Mouse (Mus musculus) megakaryocyte-erythroid progenitor cell, adult 5-6 weeks (primary cell): ENCODE results near the gene Nanog. TPM values are rescaled to one million over a fixed set of nuclear protein-coding genes. Genes with fewer than 3 reads are reported as not detected.

ENCODE experiments used
- ATAC-seq: replicated peaks from 2 replicates; pipeline ENCODE4 v1.8.0; 2016; ENCODE audit warnings: mild to moderate bottlenecking, inconsistent platforms; ENCODE audit not compliant: severe bottlenecking, poor library complexity, low FRiP score, low TSS enrichment
- total RNA-seq, 2 experiments: library from RNA; stranded (forward) in 1 of 2; stranded (reverse) in 1 of 2; fragments of 200-1000, 215-1000 nt in 1 of 2; fragments of >200 nt in 1 of 2; fragmentation: Nextera tagmentation in 1 of 2; gene quantifications; 2 replicates each; pipeline ENCODE4 v1.2.3; 2014 to 2017

Gene Nanog
- total RNA-seq, 2 experiments from 2014 or later, result not detected

- ATAC-seq, result peak; percentile 54
These were observed 51.4 kb downstream of the Nanog start for GRCm38 (mm10) chr6:122758732-122759131.

DNA sequence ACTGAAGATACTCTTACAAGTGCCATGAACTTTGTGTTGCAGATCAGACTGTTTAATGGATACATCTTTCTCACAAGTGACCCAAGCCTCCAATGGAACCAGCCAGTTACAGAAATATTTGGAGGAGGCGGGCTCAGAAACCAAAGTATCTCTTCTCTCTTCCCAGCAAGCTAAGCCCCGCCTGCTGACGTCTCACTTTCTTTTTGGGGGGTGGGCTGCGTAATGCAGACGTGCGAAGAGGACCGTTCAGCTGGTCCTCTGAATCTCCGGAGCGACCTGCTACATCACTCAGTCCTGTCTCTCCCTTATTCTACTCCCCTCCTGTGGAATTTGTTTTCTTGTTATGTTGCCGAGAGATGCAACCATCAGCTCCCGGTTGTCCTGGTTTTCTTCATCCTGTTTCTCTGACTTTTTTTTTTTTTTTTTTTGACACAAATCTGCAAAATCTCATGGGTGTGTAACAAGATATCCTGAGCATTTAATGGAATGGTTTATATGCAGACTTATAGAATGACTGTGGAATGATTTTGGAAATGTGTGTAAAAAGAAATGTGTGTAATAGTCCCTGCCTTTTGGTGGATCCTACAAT lies 53.8 kb downstream of the Nanog start:
- no peak for ATAC-seq

DNA sequence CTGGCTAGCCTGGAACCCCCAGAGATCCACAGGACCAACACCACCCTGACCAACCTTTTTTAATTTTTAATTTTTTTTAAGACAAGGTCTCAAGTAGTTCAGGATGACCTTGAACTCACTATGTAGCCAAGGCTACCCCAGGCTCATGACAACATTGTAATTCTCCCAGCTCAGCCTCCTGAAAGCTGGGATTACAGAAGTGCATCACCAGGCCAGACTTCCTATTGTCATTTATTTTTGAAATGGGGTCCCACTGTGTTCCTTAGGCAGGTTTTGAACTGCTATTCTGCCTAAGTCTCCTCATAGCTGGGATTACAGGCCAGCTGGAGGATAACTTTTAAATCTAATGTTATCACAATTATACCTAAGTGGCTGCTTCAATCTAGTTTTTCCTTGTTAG lies 54.6 kb downstream of the Nanog start:
- ATAC-seq, result no peak

DNA sequence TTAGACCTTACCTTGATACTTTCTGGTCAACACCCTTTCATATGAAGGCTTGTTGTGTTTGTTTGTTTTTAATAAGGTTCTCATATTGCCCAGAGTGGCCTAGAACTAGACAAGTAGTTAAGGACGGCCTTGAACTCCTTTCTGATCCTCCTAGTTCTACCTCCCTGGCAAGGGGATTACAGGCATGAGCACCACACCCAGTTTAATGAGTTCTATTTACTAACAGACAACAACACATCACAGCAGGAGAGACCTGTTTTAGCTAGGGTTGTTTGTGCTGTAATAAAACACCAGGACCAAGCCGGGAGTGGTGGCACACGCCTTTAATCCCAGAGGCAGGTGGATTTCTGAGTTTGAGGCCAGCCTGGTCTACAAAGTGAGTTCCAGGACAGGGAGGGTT lies 55.2 kb downstream of the Nanog start:
- ATAC-seq, result no peak

- ATAC-seq, result peak; percentile 43
These were observed 55.8 kb downstream of the Nanog start for GRCm38 (mm10) chr6:122762952-122763700.

DNA sequence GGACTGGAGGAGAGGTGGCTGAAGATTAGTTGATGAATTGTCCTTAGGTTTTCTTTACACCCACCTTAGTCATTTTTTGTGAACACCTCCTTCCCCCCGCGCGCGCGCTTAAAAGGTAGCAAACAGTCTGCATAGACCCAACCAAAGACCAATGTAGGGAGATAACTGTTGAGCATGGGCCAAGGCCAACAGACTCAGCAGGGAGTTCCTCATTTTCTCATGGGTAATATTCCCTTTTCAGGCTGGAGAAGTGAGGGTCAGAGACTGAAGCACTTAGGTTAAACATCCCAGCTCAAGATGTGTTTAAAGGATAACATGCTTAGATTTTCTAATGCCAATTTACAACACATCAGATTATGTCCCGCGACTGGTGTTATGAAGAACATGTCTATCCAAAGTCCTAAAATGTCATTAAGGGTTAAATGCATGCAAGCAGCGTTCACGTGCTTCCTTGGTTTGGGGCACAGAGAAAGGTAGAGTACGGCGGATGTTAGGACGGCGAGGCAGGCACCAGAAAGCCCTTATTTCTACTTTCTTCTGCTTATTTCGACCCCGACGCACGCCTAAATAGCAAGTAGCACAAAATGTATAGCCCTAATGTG lies 56.7 kb downstream of the Nanog start:
- peak; percentile 10 for ATAC-seq

Other genes starting within 250 kb of the Nanog start
- not detected in 2 replicates for gene Rimklb, start 208.7 kb upstream of the Nanog start, total RNA-seq (2014; fragmentation: Nextera tagmentation)
- not detected in 2 replicates for gene Rimklb, start 208.7 kb upstream of the Nanog start, total RNA-seq (2017)
- not detected in 2 replicates for gene Mfap5, start 201.6 kb upstream of the Nanog start, total RNA-seq (2014; fragmentation: Nextera tagmentation)
- gene Mfap5, start 201.6 kb upstream of the Nanog start, total RNA-seq (2017), result not detected in 2 replicates
- gene Aicda, start 153.7 kb upstream of the Nanog start, total RNA-seq (2014; fragmentation: Nextera tagmentation), result not detected in 2 replicates
- not detected in 2 replicates for gene Aicda, start 153.7 kb upstream of the Nanog start, total RNA-seq (2017)
- 11.5 and 30.2 TPM in 2 replicates for gene Apobec1, start 105.0 kb upstream of the Nanog start, total RNA-seq (2014; fragmentation: Nextera tagmentation)
- gene Apobec1, start 105.0 kb upstream of the Nanog start, total RNA-seq (2017), result 3.1 and 6.2 TPM in 2 replicates
- 14.1 and 24.4 TPM in 2 replicates for gene Gdf3, start 97.4 kb upstream of the Nanog start, total RNA-seq (2014; fragmentation: Nextera tagmentation)
- 9.7 and 15.2 TPM in 2 replicates for gene Gdf3, start 97.4 kb upstream of the Nanog start, total RNA-seq (2017)
- not detected in 2 replicates for gene Dppa3, start 81.1 kb upstream of the Nanog start, total RNA-seq (2014; fragmentation: Nextera tagmentation)
- gene Dppa3, start 81.1 kb upstream of the Nanog start, total RNA-seq (2017), result not detected in 2 replicates
- gene Slc2a3, start 94.2 kb downstream of the Nanog start, total RNA-seq (2014; fragmentation: Nextera tagmentation), result 13.3 and 18.9 TPM in 2 replicates
- 21.5 and 26.2 TPM in 2 replicates for gene Slc2a3, start 94.2 kb downstream of the Nanog start, total RNA-seq (2017)
- 10.4 and 18.1 TPM in 2 replicates for gene Foxj2, start 112.4 kb downstream of the Nanog start, total RNA-seq (2014; fragmentation: Nextera tagmentation)
- gene Foxj2, start 112.4 kb downstream of the Nanog start, total RNA-seq (2017), result 4.3 and 11.3 TPM in 2 replicates
- not detected in 2 replicates for gene C3ar1, start 148.7 kb downstream of the Nanog start, total RNA-seq (2014; fragmentation: Nextera tagmentation)
- not detected in 2 replicates for gene C3ar1, start 148.7 kb downstream of the Nanog start, total RNA-seq (2017)
- 12.1 and 16.3 TPM in 2 replicates for gene Necap1, start 167.0 kb downstream of the Nanog start, total RNA-seq (2014; fragmentation: Nextera tagmentation)
- 6.8 and 9.7 TPM in 2 replicates for gene Necap1, start 167.0 kb downstream of the Nanog start, total RNA-seq (2017)
- gene Clec4a1, start 214.4 kb downstream of the Nanog start, total RNA-seq (2014; fragmentation: Nextera tagmentation), result 1.2 TPM in 1 of 2 replicates, not detected in the other
- gene Clec4a1, start 214.4 kb downstream of the Nanog start, total RNA-seq (2017), result 0.99 TPM in 1 of 2 replicates, not detected in the other
- not detected in 2 replicates for gene Clec4a3, start 245.0 kb downstream of the Nanog start, total RNA-seq (2014; fragmentation: Nextera tagmentation)
- not detected in 2 replicates for gene Clec4a3, start 245.0 kb downstream of the Nanog start, total RNA-seq (2017)